Mouse (Mus musculus) right cerebral cortex, adult 2 months (tissue): ENCODE results near the gene Toporsl.

Source experiments
- DNase-seq, 2 experiments: peaks; one replicate each; pipeline ENCODE4 v3.0.0; 2021 to 2022; ENCODE audit warnings: low spot score in 2 of 2

Toporsl gene

GRCm38 (mm10) chr4:52595927-52596326, at the start of gene Toporsl:
Gene Toporsl, plus strand, starts transcription at chr4:52596274.
- DNase-seq: no peak

- DNase-seq: no peak
Measured at GRCm38 (mm10) chr4:52557672-52558071, 38.4 kb upstream of the Toporsl start.

- no peak for DNase-seq
Measured at GRCm38 (mm10) chr4:52558080-52558479, 38.0 kb upstream of the Toporsl start.

- no peak for DNase-seq
Measured at GRCm38 (mm10) chr4:52563859-52564258, 32.2 kb upstream of the Toporsl start.

GRCm38 (mm10) chr4:52586194-52586734, 9.8 kb upstream of the Toporsl start:
- DNase-seq: no peak

- DNase-seq: no peak
Measured at GRCm38 (mm10) chr4:52593821-52594356, 2.2 kb upstream of the Toporsl start.

GRCm38 (mm10) chr4:52594632-52595031, 1.4 kb upstream of the Toporsl start:
- no peak for DNase-seq

- DNase-seq: no peak
Measured at GRCm38 (mm10) chr4:52598180-52598881, 2.3 kb downstream of the Toporsl start.

GRCm38 (mm10) chr4:52606923-52607322, 10.8 kb downstream of the Toporsl start:
- DNase-seq: no peak

GRCm38 (mm10) chr4:52634986-52635385, 38.9 kb downstream of the Toporsl start:
- DNase-seq: no peak

GRCm38 (mm10) chr4:52647791-52648190, 51.7 kb downstream of the Toporsl start:
- no peak for DNase-seq

GRCm38 (mm10) chr4:52659701-52660100, 63.6 kb downstream of the Toporsl start:
- no peak for DNase-seq

- no peak for DNase-seq
Measured at GRCm38 (mm10) chr4:52660701-52661117, 64.6 kb downstream of the Toporsl start.

GRCm38 (mm10) chr4:52661311-52661710, 65.2 kb downstream of the Toporsl start:
- no peak for DNase-seq
